Mouse (Mus musculus) heart, postnatal 0 days (tissue): ENCODE data around the gene Nsmce1.

Experiments
- CTCF ChIP-seq: IDR thresholded peaks from 2 replicates; pipeline ENCODE4 v1.5.1; 2016; ENCODE audit warnings: antibody characterized with exemption, control low read depth, low read depth
- EP300 ChIP-seq: IDR thresholded peaks from 2 replicates; pipeline ENCODE4 v1.6.1; 2016; ENCODE audit warnings: antibody characterized with exemption, low read depth

DNA sequence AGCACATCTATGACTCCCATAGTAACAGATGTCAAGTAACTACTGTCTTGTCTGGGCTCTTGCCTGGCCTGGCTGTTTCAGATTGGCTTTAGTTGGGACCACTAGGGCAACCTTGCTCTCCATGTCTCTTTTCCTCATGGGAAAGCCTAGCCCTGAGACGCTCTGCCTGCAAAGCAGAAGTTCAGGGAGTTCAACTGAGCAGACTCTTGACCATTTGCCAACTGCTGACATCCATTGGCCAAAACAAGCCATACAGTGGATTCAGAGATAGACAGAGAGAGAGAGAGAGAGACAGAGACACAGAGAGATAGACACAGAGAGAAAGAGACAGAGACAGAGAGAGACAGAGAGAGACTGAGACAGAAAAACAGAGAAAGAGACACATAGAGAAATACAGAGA is 49.6 kb upstream of the Nsmce1 start:
- TF ChIP-seq CTCF (no peak), EP300 (no peak)
